ENCODE assay signal across 8 mouse cellular contexts in the genomic region with DNA sequence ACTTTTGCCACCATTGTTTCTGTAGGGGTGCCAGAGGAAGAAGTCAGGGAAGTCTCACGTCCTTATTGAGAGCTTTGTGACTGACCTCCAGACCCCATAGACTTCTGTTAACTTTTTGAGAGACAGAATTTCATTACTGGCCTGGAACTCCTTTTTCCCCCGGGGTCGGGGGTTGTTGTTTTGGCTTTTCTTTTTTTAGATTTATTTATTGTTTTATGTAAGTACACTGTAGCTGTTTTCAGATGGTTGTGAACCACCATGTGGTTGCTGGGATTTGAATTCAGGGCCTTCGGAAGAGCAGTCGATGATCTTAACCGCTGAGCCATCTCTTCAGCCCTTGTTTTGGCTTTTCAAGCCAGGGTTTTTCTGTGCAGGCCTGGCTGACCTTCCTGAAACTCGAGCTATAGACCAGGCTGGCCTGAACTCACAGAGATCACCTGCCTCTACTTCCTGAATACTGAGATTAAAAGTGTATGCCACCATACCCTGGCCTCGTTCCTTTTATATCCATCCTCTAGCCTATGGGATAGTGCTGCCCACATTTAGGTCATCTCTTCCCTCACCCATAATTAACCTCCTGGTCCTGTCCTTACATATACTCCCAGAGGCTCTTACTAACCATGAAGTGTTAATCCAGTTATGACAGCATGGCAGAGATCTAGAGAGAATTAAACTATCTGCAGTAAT. TPM values are rescaled to one million over a fixed set of nuclear protein-coding genes. Genes with fewer than 3 reads are reported as not detected.
DNase-seq lines count a peak whose midpoint lies in the region; ATAC-seq and TF ChIP-seq lines count a peak whose summit lies in the region.

No protein-coding gene starts in this region.

- peak overlapping the region; percentile 92 for H3K27ac ChIP-seq in liver, adult 2 months (replicated peaks; ENCODE audit: insufficient read depth, low read depth, low read length)
- peak overlapping the region; percentile 66 for H3K27ac ChIP-seq in cortical plate, adult 2 months (ENCODE audit: insufficient read depth, low read length)
- H3K27ac ChIP-seq in hindbrain, embryonic 14.5 days: peak overlapping the region; percentile 63
- H3K27ac ChIP-seq in midbrain, embryonic 16.5 days (ENCODE audit: low read length): peak overlapping the region; percentile 88

- no peak for ATAC-seq in hindbrain, embryonic 14.5 days (ENCODE audit: low FRiP score)
- ATAC-seq in midbrain, embryonic 16.5 days: no peak

- no peaks in the 10 kb centered on the region for H3K9me3 ChIP-seq in hindbrain, embryonic 14.5 days (ENCODE audit: control insufficient read depth, low read length)
- H3K9me3 ChIP-seq in midbrain, embryonic 16.5 days (replicated peaks; ENCODE audit: control insufficient read depth, low read length, poor library complexity, severe bottlenecking): no peaks in the 10 kb centered on the region

- peak overlapping the region; percentile 85 for H3K9ac ChIP-seq in liver, adult 2 months (ENCODE audit: low read depth, low read length)
- H3K9ac ChIP-seq in hindbrain, embryonic 14.5 days: peak overlapping the region; percentile 53
- peak overlapping the region; percentile 65 for H3K9ac ChIP-seq in midbrain, embryonic 16.5 days (ENCODE audit: low read depth, low read length)

- peak overlapping the region; percentile 67 for H3K4me3 ChIP-seq in liver, adult 2 months (ENCODE audit: insufficient read depth, low read depth, low read length)
- peak overlapping the region; percentile 56 for H3K4me3 ChIP-seq in cortical plate, adult 2 months (ENCODE audit: insufficient read depth, low read length)
- H3K4me3 ChIP-seq in hindbrain, embryonic 14.5 days (replicated peaks; ENCODE audit: low read length): peak overlapping the region; percentile 86
- peak overlapping the region; percentile 96 for H3K4me3 ChIP-seq in midbrain, embryonic 16.5 days (ENCODE audit: low read depth, low read length)

- no peak for TF ChIP-seq POLR2A in liver, adult 2 months (IDR thresholded peaks at IDR 0.05; ENCODE audit: extremely low read depth, insufficient read depth, low read length)
- no peak for TF ChIP-seq POLR2A in cortical plate, adult 2 months (IDR thresholded peaks at IDR 0.05; ENCODE audit: extremely low read depth, insufficient read depth, low read length)

- peaks cover 10% of the 10 kb centered on the region; the same call in 1 of the 2 replicates for H3K79me2 ChIP-seq in liver, adult 2 months (ENCODE audit: control insufficient read depth, insufficient read depth, low read length)

- no peak for TF ChIP-seq CTCF in liver, adult 2 months (IDR thresholded peaks at IDR 0.05; ENCODE audit: low read depth, low read length)
- TF ChIP-seq CTCF in cortical plate, adult 2 months (IDR thresholded peaks at IDR 0.05; ENCODE audit: extremely low read depth, insufficient read depth, low read length): no peak

- peaks cover 13% of the 10 kb centered on the region for H3K36me3 ChIP-seq in liver, adult 2 months (ENCODE audit: control insufficient read depth, insufficient read depth, low read length)
- H3K36me3 ChIP-seq in hindbrain, embryonic 14.5 days (replicated peaks; ENCODE audit: control insufficient read depth, insufficient read depth): peaks cover 22% of the 10 kb centered on the region
- H3K36me3 ChIP-seq in midbrain, embryonic 16.5 days (ENCODE audit: control insufficient read depth, insufficient read depth, low read length): peaks cover 6% of the 10 kb centered on the region; the same call in 1 of the 2 replicates

- H3K27me3 ChIP-seq in liver, adult 2 months (ENCODE audit: control insufficient read depth, insufficient read depth, low read length): no peaks in the 10 kb centered on the region
- no peaks in the 10 kb centered on the region for H3K27me3 ChIP-seq in hindbrain, embryonic 14.5 days (ENCODE audit: control insufficient read depth, insufficient read depth, low read length)
- H3K27me3 ChIP-seq in midbrain, embryonic 16.5 days (ENCODE audit: control insufficient read depth, insufficient read depth, low read depth, low read length): no peaks in the 10 kb centered on the region

- peak; percentile 24 for DNase-seq in liver, adult 2 months (ENCODE audit: extremely low read depth, low read depth, low spot score)
- no peak for DNase-seq in liver
- no peak for DNase-seq in hindbrain, embryonic 14.5 days (ENCODE audit: low spot score)
- DNase-seq in urinary bladder, postnatal 4 days (ENCODE audit: low spot score in 2 of 2): no peak
- DNase-seq in urinary bladder, postnatal 10 days (ENCODE audit: low spot score): no peak
- DNase-seq in MN1 (ENCODE audit: low spot score): no peak

- WGBS in liver, adult 2 months: 4% methylated on average over 8 of the region's 8 CpGs
- WGBS in hindbrain, embryonic 14.5 days: 25% methylated on average over 8 of the region's 8 CpGs
- WGBS in midbrain, embryonic 16.5 days: 20% methylated on average over 8 of the region's 8 CpGs

- peaks cover 17% of the 10 kb centered on the region for H3K4me1 ChIP-seq in liver, adult 2 months (ENCODE audit: control insufficient read depth, insufficient read depth, low read length)
- peaks cover 4% of the 10 kb centered on the region; the same call in 1 of the 2 replicates for H3K4me1 ChIP-seq in cortical plate, adult 2 months (ENCODE audit: control insufficient read depth, insufficient read depth, low read length)
- peaks cover 21% of the 10 kb centered on the region for H3K4me1 ChIP-seq in hindbrain, embryonic 14.5 days (replicated peaks; ENCODE audit: control insufficient read depth, insufficient read depth, low read length)
- peaks cover 19% of the 10 kb centered on the region for H3K4me1 ChIP-seq in midbrain, embryonic 16.5 days (ENCODE audit: control insufficient read depth, insufficient read depth, low read length)

- peak overlapping the region; percentile 91 for H3K4me2 ChIP-seq in hindbrain, embryonic 14.5 days (replicated peaks)
- H3K4me2 ChIP-seq in midbrain, embryonic 16.5 days (ENCODE audit: low read length): peak overlapping the region; percentile 83

RNA-seq across cellular contexts. Expression of a gene that starts 0.9 kb away (rescaled TPM):
- 22.4 and 24.2 TPM in 2 replicates for total RNA-seq in liver, adult 2 months (2014; rRNA removed)
- polyA plus RNA-seq in liver, adult 2 months (2012; rRNA removed): 45.9 and 74.3 TPM in 2 replicates
- polyA plus RNA-seq in cortical plate, adult 2 months (2012; rRNA removed): 177 and 181 TPM in 2 replicates
- polyA plus RNA-seq in hindbrain, embryonic 14.5 days (2014; fragmentation: Nextera tagmentation; extraction: Ambion mirVana): 285 and 293 TPM in 2 replicates
- 226 and 253 TPM in 2 replicates for polyA plus RNA-seq in midbrain, embryonic 16.5 days (2015; fragmentation: Nextera tagmentation; extraction: Ambion mirVana)

RNA-seq across cellular contexts. Expression of a gene that starts 20.6 kb away (rescaled TPM):
- total RNA-seq in liver, adult 2 months (2014; rRNA removed): 58.4 and 69.2 TPM in 2 replicates
- polyA plus RNA-seq in liver, adult 2 months (2012; rRNA removed): 211 and 226 TPM in 2 replicates
- polyA plus RNA-seq in cortical plate, adult 2 months (2012; rRNA removed): 257 and 299 TPM in 2 replicates
- polyA plus RNA-seq in hindbrain, embryonic 14.5 days (2014; fragmentation: Nextera tagmentation; extraction: Ambion mirVana): 175 and 192 TPM in 2 replicates
- polyA plus RNA-seq in midbrain, embryonic 16.5 days (2015; fragmentation: Nextera tagmentation; extraction: Ambion mirVana): 201 and 213 TPM in 2 replicates

RNA-seq across cellular contexts. Expression of a gene that starts 23.8 kb away (rescaled TPM):
- 16.4 and 17.3 TPM in 2 replicates for total RNA-seq in liver, adult 2 months (2014; rRNA removed)
- 73.2 and 92.1 TPM in 2 replicates for polyA plus RNA-seq in liver, adult 2 months (2012; rRNA removed)
- polyA plus RNA-seq in cortical plate, adult 2 months (2012; rRNA removed): 4.6 and 4.9 TPM in 2 replicates
- polyA plus RNA-seq in hindbrain, embryonic 14.5 days (2014; fragmentation: Nextera tagmentation; extraction: Ambion mirVana): 3.2 and 4.1 TPM in 2 replicates
- polyA plus RNA-seq in midbrain, embryonic 16.5 days (2015; fragmentation: Nextera tagmentation; extraction: Ambion mirVana): 6.2 and 6.5 TPM in 2 replicates

RNA-seq across cellular contexts. Expression of a gene that starts 30.5 kb away (rescaled TPM):
- total RNA-seq in liver, adult 2 months (2014; rRNA removed): not detected in 2 replicates
- not detected in 2 replicates for polyA plus RNA-seq in liver, adult 2 months (2012; rRNA removed)
- polyA plus RNA-seq in cortical plate, adult 2 months (2012; rRNA removed): not detected in 2 replicates
- polyA plus RNA-seq in hindbrain, embryonic 14.5 days (2014; fragmentation: Nextera tagmentation; extraction: Ambion mirVana): not detected in 2 replicates
- 0.48 and 0.73 TPM in 2 replicates for polyA plus RNA-seq in midbrain, embryonic 16.5 days (2015; fragmentation: Nextera tagmentation; extraction: Ambion mirVana)

RNA-seq across cellular contexts. Expression of a gene that starts 30.6 kb away (rescaled TPM):
- not detected in 2 replicates for total RNA-seq in liver, adult 2 months (2014; rRNA removed)
- polyA plus RNA-seq in liver, adult 2 months (2012; rRNA removed): 0.09 TPM in 1 of 2 replicates, not detected in the other
- 0.35 and 0.36 TPM in 2 replicates for polyA plus RNA-seq in cortical plate, adult 2 months (2012; rRNA removed)
- polyA plus RNA-seq in hindbrain, embryonic 14.5 days (2014; fragmentation: Nextera tagmentation; extraction: Ambion mirVana): 0.35 and 0.41 TPM in 2 replicates
- 1.3 TPM in 2 replicates for polyA plus RNA-seq in midbrain, embryonic 16.5 days (2015; fragmentation: Nextera tagmentation; extraction: Ambion mirVana)
